Mouse (Mus musculus): ENCODE measurements around the gene Tars2. TPM values are rescaled to one million over a fixed set of nuclear protein-coding genes. Genes with fewer than 3 reads are reported as not detected.

The Tars2 gene
- polyA plus RNA-seq, 1 experiment = 34.3 TPM

DNA sequence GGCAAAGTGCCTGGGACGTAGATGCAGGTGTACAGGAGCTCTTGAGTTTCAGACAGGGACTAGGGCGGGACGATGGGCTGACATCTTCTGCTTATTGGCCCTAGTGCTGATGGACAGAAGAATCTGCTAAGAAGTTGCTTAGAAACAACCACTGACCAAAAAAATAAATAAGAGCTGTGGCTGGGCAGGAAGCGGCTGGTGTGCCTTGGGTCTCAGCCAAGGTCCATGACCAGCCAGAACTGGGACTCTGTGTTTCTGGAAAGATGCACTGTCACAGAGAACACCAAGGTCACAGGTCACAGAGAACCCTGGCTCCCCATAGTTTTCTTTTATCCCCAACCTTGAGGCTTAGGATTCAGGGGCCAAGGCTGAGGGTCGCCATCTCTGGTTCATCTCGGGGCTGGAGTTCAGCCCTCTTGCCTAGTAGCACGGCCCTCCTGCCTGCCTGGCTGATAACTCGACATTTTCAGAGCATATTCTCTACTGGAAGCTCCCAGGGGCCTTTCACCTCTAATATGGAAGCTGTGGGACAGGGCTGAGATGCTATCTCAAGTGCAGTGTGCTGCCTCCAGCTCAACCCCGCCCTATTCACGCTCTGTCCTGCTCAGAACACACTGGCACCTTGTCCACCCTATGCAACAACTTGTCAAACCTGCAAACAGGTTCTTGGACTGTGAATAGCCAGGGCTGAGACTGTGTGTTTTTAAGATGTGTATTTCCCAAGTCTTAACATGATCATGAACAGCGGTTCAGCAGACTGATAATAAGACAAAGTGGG lies 27.1 kb downstream of the Tars2 start:
- peaks cover 8% of the 10 kb centered on the region for H3K36me3 ChIP-seq (ENCODE audit: control insufficient read depth, insufficient read depth)
- no peak overlapping the region for H3ac ChIP-seq (ENCODE audit: control insufficient read depth, insufficient read length)
- no peak overlapping the region for H3K4me3 ChIP-seq
- TF ChIP-seq CEBPB (IDR thresholded peaks at IDR 0.05; ENCODE audit: insufficient read depth, poor library complexity, severe bottlenecking) (no peak), MAX (IDR thresholded peaks at IDR 0.05; ENCODE audit: low read depth) (no peak), REST (IDR thresholded peaks at IDR 0.05; ENCODE audit: insufficient read depth, insufficient read length) (no peak), E2F4 (IDR thresholded peaks at IDR 0.05; ENCODE audit: insufficient read depth) (no peak), MYOD1 (IDR thresholded peaks at IDR 0.05; ENCODE audit: control insufficient read depth in 1 of 3, insufficient read length in 2 of 3, low read depth in 2 of 3) (no peak), USF1 (IDR thresholded peaks at IDR 0.05; ENCODE audit: low read depth) (no peak), POLR2A (IDR thresholded peaks at IDR 0.05; ENCODE audit: insufficient read length, low read depth) (no peak), TCF3 (IDR thresholded peaks at IDR 0.05; ENCODE audit: insufficient read length, low read depth) (no peak), POLR2AphosphoS2 (IDR thresholded peaks at IDR 0.05; ENCODE audit: insufficient read length, low read depth) (no peak), TCF12 (IDR thresholded peaks at IDR 0.05; ENCODE audit: insufficient read depth, poor library complexity, severe bottlenecking) (no peak), SRF (IDR thresholded peaks at IDR 0.05; ENCODE audit: control insufficient read depth, insufficient read length, low read depth) (no peak), MYOG (IDR thresholded peaks at IDR 0.05; ENCODE audit: control insufficient read depth in 1 of 3, insufficient read depth in 1 of 3, insufficient read length in 2 of 3, low read depth in 2 of 3) (no peak)
- H3K27me3 ChIP-seq (ENCODE audit: control insufficient read depth, insufficient read depth, insufficient read length) = no peaks in the 10 kb centered on the region
- no peaks in the 10 kb centered on the region for H3K79me2 ChIP-seq (ENCODE audit: control insufficient read depth, insufficient read depth)
- peak overlapping the region; percentile 39 for H3K4me2 ChIP-seq (ENCODE audit: low read depth)

GRCm38 (mm10) chr3:95732297-95732696 lies 27.7 kb downstream of the Tars2 start:
- Histone ChIP-seq H3K4me2 (ENCODE audit: low read depth) (peak overlapping the region; percentile 39), H3K4me3 (no peak overlapping the region), H3K27me3 (ENCODE audit: control insufficient read depth, insufficient read depth, insufficient read length) (no peaks in the 10 kb centered on the region), H3ac (ENCODE audit: control insufficient read depth, insufficient read length) (no peak overlapping the region), H3K79me2 (ENCODE audit: control insufficient read depth, insufficient read depth) (no peaks in the 10 kb centered on the region), H3K36me3 (ENCODE audit: control insufficient read depth, insufficient read depth) (peaks cover 8% of the 10 kb centered on the region)
- no peak for TF ChIP-seq CEBPB (IDR thresholded peaks at IDR 0.05; ENCODE audit: insufficient read depth, poor library complexity, severe bottlenecking)
- TF ChIP-seq MAX (IDR thresholded peaks at IDR 0.05; ENCODE audit: low read depth) = no peak
- TF ChIP-seq MYOG (IDR thresholded peaks at IDR 0.05; ENCODE audit: control insufficient read depth in 1 of 3, insufficient read depth in 1 of 3, insufficient read length in 2 of 3, low read depth in 2 of 3) = no peak
- TF ChIP-seq USF1 (IDR thresholded peaks at IDR 0.05; ENCODE audit: low read depth) = no peak
- no peak for TF ChIP-seq TCF12 (IDR thresholded peaks at IDR 0.05; ENCODE audit: insufficient read depth, poor library complexity, severe bottlenecking)
- TF ChIP-seq E2F4 (IDR thresholded peaks at IDR 0.05; ENCODE audit: insufficient read depth) = no peak
- no peak for TF ChIP-seq POLR2AphosphoS2 (IDR thresholded peaks at IDR 0.05; ENCODE audit: insufficient read length, low read depth)
- TF ChIP-seq TCF3 (IDR thresholded peaks at IDR 0.05; ENCODE audit: insufficient read length, low read depth) = no peak
- TF ChIP-seq POLR2A (IDR thresholded peaks at IDR 0.05; ENCODE audit: insufficient read length, low read depth) = no peak
- no peak for TF ChIP-seq SRF (IDR thresholded peaks at IDR 0.05; ENCODE audit: control insufficient read depth, insufficient read length, low read depth)
- TF ChIP-seq MYOD1 (IDR thresholded peaks at IDR 0.05; ENCODE audit: control insufficient read depth in 1 of 3, insufficient read length in 2 of 3, low read depth in 2 of 3) = no peak
- no peak for TF ChIP-seq REST (IDR thresholded peaks at IDR 0.05; ENCODE audit: insufficient read depth, insufficient read length)

DNA sequence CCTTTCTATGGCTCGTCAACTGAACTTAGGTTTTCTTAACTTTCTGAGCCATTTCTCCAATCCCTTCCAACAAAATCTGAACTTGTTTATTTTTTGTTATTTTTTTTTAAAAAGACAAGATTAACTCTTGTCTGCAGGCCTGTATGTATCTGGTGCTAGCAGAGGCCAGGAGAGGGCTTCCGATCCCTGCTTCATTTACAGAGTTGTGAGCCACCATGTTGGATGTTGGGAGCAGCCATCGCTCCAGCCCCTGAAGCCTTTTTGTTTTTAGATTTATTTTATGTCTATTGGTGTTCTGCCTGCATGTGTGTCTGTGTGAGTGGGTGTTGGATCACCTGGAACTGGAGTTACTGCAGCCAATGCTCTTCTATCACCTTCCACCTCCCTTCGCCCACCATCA lies 28.2 kb downstream of the Tars2 start:
- no peak overlapping the region for H3K4me3 ChIP-seq
- no peaks in the 10 kb centered on the region for H3K79me2 ChIP-seq (ENCODE audit: control insufficient read depth, insufficient read depth)
- H3ac ChIP-seq (ENCODE audit: control insufficient read depth, insufficient read length) = no peak overlapping the region
- no peaks in the 10 kb centered on the region for H3K27me3 ChIP-seq (ENCODE audit: control insufficient read depth, insufficient read depth, insufficient read length)
- TF ChIP-seq TCF12 (IDR thresholded peaks at IDR 0.05; ENCODE audit: insufficient read depth, poor library complexity, severe bottlenecking) (no peak), TCF3 (IDR thresholded peaks at IDR 0.05; ENCODE audit: insufficient read length, low read depth) (no peak)
- H3K36me3 ChIP-seq (ENCODE audit: control insufficient read depth, insufficient read depth) = peaks cover 8% of the 10 kb centered on the region
- H3K4me2 ChIP-seq (ENCODE audit: low read depth) = no peak overlapping the region

DNA sequence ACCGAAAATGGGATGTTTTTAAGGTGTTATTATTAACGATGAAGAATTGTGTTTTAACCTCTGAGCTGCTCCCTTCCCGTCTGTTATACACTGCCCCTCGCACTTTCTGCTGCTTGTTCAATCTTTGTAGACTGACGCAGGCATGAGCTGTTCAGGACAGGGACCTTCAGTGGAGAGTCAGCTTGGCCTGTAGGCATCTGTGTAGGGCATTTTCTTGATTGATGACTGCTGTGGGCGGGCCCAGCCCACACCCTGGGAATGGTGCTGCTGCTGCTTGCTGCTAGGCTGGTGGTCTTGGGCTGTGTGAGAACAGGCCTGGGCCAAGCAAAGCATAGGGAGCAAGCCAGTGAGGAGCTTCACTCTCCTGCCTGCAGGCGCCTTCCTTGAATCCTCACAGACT lies 29.6 kb downstream of the Tars2 start:
- H3K27me3 ChIP-seq (ENCODE audit: control insufficient read depth, insufficient read depth, insufficient read length) = no peaks in the 10 kb centered on the region
- H3ac ChIP-seq (ENCODE audit: control insufficient read depth, insufficient read length) = no peak overlapping the region
- no peak overlapping the region for H3K4me3 ChIP-seq
- no peaks in the 10 kb centered on the region for H3K79me2 ChIP-seq (ENCODE audit: control insufficient read depth, insufficient read depth)
- no peak for TF ChIP-seq POLR2AphosphoS2 (IDR thresholded peaks at IDR 0.05; ENCODE audit: insufficient read length, low read depth)
- no peak for TF ChIP-seq SRF (IDR thresholded peaks at IDR 0.05; ENCODE audit: control insufficient read depth, insufficient read length, low read depth)
- TF ChIP-seq MAX (IDR thresholded peaks at IDR 0.05; ENCODE audit: low read depth) = no peak
- TF ChIP-seq E2F4 (IDR thresholded peaks at IDR 0.05; ENCODE audit: insufficient read depth) = no peak
- TF ChIP-seq POLR2A (IDR thresholded peaks at IDR 0.05; ENCODE audit: insufficient read length, low read depth) = no peak
- TF ChIP-seq CEBPB (IDR thresholded peaks at IDR 0.05; ENCODE audit: insufficient read depth, poor library complexity, severe bottlenecking) = no peak
- TF ChIP-seq TCF12 (IDR thresholded peaks at IDR 0.05; ENCODE audit: insufficient read depth, poor library complexity, severe bottlenecking) = no peak
- no peak for TF ChIP-seq TCF3 (IDR thresholded peaks at IDR 0.05; ENCODE audit: insufficient read length, low read depth)
- TF ChIP-seq MYOD1 (IDR thresholded peaks at IDR 0.05; ENCODE audit: control insufficient read depth in 1 of 3, insufficient read length in 2 of 3, low read depth in 2 of 3) = no peak
- TF ChIP-seq MYOG (IDR thresholded peaks at IDR 0.05; ENCODE audit: control insufficient read depth in 1 of 3, insufficient read depth in 1 of 3, insufficient read length in 2 of 3, low read depth in 2 of 3) = no peak
- no peak for TF ChIP-seq USF1 (IDR thresholded peaks at IDR 0.05; ENCODE audit: low read depth)
- TF ChIP-seq REST (IDR thresholded peaks at IDR 0.05; ENCODE audit: insufficient read depth, insufficient read length) = no peak
- H3K4me2 ChIP-seq (ENCODE audit: low read depth) = no peak overlapping the region
- H3K36me3 ChIP-seq (ENCODE audit: control insufficient read depth, insufficient read depth) = peaks cover 7% of the 10 kb centered on the region
